In genomic region chr4:34831496-34831895, GRCm38 (mm10) we compare ENCODE assay signal across 23 mouse cellular contexts.
"Had no signal": no experiment of that assay in that cellular context is flagged by ENCODE, and none has a peak within 500 bp of the region (broad histone marks: within the 10 kb centered on the region; RNA-seq: fewer than 3 reads in every experiment).

No protein-coding gene starts in this region.

- H3K4me3 ChIP-seq: heart, embryonic 10.5 days; heart, embryonic 12.5 days; hindbrain, embryonic 13.5 days; hindbrain, embryonic 15.5 days; kidney, embryonic 15.5 days; left cerebral cortex, adult 2 months; limb, embryonic 10.5 days; limb, embryonic 12.5 days had no signal

- H3K4me2 ChIP-seq: heart, embryonic 12.5 days; hindbrain, embryonic 13.5 days; hindbrain, embryonic 15.5 days; kidney, embryonic 15.5 days; limb, embryonic 12.5 days; liver, embryonic 11.5 days had no signal

- H3K27ac ChIP-seq: heart, embryonic 10.5 days; hindbrain, embryonic 13.5 days; hindbrain, embryonic 15.5 days; hindbrain, postnatal 0 days; kidney, embryonic 15.5 days; left cerebral cortex, adult 2 months; limb, embryonic 10.5 days; limb, embryonic 12.5 days had no signal

- H3K9ac ChIP-seq: forebrain, postnatal 0 days; heart, embryonic 12.5 days; hindbrain, embryonic 13.5 days; hindbrain, embryonic 15.5 days; kidney, embryonic 15.5 days; limb, embryonic 12.5 days had no signal

- ATAC-seq: forebrain, postnatal 0 days; hindbrain, postnatal 0 days; intestine, embryonic 16.5 days had no signal

- DNase-seq: forebrain, postnatal 0 days; gastrocnemius, postnatal 25 days; heart, adult 18-20 months; heart, postnatal 10 days; heart, postnatal 36 days; kidney, adult 11 months; kidney, adult 2 months; kidney, adult 9 months; kidney, postnatal 10 days; kidney, postnatal 36 days; layer of hippocampus, adult 9-11 months; liver had no signal

- H3K9me3 ChIP-seq: heart, embryonic 10.5 days; heart, embryonic 12.5 days; hindbrain, embryonic 13.5 days; hindbrain, embryonic 15.5 days; kidney, embryonic 15.5 days; limb, embryonic 10.5 days; limb, embryonic 12.5 days had no signal

- H3K27me3 ChIP-seq: heart, embryonic 12.5 days; hindbrain, embryonic 13.5 days; hindbrain, embryonic 15.5 days; kidney, embryonic 15.5 days; limb, embryonic 12.5 days had no signal

- H3K4me1 ChIP-seq: heart, embryonic 10.5 days; heart, embryonic 12.5 days; hindbrain, embryonic 13.5 days; hindbrain, embryonic 15.5 days; kidney, embryonic 15.5 days; limb, embryonic 10.5 days; limb, embryonic 12.5 days had no signal
